Mouse (Mus musculus): ENCODE data around the gene Poldip3.

Poldip3 gene

DNA sequence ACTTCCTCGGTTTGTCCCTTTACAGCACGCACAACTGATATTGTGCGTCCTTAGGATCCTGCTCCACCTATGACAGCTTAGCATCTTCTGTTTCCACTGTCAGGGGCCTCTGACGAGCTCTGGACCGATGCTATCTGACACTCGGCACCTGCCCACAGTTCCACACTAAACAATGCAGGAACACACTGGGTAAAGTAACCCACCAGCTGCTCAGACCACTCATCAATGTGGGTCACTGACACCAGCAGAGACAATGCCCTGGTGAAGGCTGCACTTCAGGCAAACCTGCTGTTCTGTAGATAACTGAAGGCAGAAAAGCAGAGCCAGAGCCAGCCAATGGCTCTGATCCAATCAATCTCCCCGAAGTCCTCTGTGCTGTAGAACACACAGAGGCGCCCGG, 22.6 kb downstream of the Poldip3 start:
- DNase-seq (ENCODE audit: low spot score), result no peak

DNA sequence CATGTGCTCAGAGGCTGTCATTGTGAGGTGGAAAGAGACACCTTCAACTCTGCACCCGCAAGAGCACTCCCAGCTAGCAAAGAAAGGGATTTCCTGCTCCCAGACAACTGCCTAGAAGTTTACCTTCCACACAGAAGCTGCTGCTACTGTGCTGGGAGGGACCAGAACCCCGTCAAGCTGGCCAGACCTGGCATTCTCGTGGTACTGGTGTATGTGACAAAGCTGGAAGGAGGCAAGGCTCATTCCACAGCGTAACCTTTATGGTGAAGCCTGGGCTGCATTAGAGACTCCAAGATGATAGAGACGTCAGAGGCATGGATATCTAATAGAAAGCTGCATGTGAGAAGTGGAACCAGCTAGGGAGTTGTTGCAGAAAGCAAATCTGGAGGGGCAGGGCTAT, 24.6 kb downstream of the Poldip3 start:
- no peak for DNase-seq (ENCODE audit: low spot score)

DNA sequence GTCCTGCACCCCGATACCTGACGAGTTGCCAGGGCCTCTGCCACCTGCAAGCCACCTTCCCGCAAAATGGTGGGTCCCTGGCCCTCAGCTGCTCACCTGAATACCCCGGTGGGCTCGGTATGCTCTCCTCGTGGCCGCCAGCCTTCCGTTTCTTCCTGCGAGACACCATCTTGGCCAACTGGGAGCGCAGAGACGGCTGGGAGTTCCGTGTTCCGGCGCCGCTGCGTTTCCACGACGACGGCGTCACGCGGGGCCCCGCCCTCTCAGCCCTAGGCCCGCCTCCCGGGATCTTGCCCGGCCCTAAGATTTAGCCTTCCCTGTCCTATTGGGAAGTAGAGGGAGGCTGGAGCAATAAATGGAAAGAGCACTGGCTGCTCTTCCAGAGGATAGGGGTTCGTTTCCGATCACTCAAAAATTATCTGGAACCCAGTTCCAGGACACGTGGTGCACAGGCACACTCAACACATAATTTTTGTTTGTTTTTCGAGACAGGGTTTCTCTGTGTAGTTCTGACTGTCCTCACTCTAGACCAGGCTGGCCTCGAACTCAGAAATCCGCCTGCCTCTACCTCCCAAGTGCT, 26.5 kb downstream of the Poldip3 start, which contains the start of gene Rrp7a:
Gene Rrp7a (minus strand): TSS at position 236 of the 580 bp plus-strand sequence.
- DNase-seq (ENCODE audit: low spot score), result peak; percentile 93

DNA sequence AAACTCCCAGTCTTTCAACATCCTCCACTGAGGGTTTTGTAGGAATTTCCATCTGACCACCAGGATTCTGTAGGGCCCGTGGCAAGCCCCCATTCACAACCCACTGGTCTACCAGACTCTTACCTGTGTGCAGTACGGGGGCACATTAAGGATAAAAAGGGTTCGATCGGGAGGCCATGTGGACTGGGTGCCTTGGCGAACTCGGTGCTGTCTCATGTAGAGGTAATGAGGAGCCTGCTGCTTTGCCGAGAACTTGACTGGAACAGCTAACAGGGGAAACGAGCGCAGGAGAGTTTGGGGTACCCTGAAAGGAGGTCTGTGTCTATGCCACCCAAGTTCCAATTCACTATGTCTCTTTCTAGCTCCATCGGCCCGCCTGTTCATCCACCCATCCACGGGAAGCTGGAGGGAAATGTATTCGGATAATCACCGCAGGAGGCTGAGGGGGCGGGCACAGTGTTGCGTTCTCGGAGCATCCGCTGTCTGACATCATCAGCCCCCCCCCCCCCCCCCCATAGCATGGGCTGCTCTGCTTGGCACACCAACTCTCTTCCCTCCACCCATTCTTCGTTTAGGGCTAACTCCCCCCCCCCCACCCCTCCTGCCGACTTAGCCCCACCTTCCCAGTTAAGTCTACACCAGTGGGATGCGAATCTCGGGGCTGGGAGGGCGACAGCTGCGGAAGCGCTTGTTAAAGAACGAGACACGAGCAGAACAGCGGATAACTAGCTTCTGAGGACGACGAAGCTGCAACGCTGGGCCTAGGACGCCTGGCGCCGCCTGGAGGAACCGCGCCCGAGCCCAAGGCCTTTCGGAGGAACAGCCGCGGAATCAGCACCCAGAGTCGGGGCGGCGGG, 27.2 kb downstream of the Poldip3 start:
- DNase-seq (ENCODE audit: low spot score), result peak; percentile 72

DNA sequence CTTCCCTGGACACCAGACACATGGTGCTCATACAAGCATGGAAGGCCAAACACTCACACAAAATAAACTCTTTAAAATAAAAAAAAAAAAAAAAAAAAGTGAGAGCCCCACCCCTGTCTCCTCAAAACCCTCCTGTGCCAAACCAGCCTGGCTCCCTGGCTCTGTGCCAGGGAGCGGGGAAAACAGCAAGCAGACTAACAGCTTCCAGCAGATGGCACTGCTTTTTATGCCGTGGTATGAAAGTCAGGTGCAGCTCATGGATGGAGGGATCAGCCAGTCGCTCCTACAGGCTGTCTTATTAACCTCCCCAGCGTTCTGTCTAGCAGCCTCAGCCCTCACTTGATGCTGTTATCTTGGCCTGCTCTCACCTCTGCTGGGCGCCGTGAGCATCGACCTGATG, 30.8 kb downstream of the Poldip3 start:
- no peak for DNase-seq (ENCODE audit: low spot score)

DNA sequence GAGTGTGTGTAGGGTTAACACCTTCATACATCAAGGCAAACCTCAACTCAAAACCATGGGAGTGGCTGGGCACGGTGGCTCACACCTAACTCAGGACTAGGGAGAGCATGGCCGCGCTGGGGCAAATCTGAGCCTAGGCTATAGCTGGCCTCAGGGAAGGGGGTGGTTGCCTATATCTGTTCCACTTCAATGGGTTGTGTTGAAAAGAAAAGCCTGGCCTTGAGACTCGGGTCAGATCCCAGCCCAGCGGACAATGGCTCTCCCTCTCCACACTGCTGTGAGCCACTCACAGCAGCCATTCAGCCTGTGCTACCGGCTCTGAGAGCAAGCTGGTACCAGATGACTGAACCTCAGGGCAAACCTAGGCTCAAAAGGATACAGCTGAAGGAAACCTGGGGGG, 34.1 kb downstream of the Poldip3 start:
- DNase-seq (ENCODE audit: low spot score), result peak; percentile 48

DNA sequence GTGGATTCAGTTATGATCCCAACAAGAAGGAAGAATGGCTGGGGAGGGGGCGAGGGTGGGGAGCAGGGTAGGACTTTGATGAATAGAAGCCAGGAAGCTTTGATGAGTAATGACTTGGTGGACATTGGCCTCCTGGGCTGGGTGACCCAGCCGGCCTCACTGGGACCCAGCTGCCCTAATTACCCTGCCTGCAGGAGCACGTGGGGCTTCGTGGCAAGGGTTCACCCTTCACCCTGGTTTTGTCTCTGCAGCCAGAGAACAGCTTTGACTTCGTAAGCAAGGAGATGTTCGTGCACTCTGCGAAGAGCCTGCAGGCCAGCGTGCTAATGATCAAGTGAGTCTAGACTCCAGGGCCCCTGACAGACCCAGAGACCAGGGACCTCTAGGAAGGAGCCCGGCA, 35.1 kb downstream of the Poldip3 start:
- no peak for DNase-seq (ENCODE audit: low spot score)

DNA sequence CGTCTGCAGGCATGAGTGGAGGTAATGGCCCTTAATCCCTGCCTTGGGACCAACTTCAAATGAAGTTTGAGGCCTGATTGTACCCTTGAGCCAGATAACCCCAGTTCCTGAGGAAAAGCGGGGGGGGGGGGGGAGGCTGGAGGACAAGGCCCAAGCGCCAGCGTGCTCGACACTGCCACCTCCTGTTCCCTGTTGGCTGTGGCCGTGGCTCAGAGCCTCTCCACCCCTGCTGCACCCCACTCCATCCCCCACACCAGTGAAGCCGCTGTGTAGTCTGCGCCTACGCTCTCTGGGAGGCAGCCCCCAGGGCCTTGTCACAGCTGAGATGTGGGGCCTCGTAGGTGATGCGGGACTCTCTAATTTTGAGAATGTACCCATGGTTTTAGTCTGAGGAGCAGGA, 36.3 kb downstream of the Poldip3 start:
- peak; percentile 71 for DNase-seq (ENCODE audit: low spot score)

DNA sequence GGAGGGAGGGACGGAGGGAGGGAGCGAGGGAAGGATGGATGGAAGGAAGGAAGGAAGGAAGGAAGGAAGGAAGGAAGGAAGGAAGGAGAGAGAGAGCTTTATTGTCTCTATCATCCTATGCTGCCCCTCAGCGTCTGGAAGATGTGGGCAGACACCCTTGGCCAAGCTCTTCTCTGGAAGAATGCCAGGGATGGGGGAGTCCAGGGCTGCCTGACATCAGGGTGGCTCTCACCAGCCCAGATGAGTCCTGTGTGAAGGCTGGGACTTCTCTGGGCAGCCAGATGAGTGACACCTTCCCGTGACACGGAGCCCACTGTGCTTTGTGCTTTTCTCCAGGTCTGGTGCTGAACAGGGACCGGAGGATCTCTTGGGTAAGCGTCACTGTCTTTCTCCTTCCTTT, 37.3 kb downstream of the Poldip3 start:
- DNase-seq (ENCODE audit: low spot score), result no peak

DNA sequence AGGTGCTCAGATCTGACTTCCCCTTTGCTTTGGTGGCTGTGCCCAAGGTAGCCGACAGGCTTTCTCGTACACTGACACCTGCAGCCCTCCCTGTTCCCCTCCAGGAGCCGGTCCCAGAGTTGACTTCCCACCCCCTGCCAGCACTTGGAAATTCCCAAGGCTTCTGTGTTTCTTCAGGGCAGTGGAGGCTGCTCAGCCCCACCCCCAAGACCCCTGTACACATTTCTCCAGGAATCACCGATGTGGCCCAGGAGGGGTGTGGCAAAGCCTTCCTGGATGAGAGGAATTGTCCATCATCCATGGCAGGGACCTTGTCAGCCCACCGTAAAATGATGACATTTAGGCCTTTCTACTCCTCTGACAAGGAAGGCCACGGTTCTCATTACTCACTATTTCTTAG, 37.9 kb downstream of the Poldip3 start:
- no peak for DNase-seq (ENCODE audit: low spot score)

DNA sequence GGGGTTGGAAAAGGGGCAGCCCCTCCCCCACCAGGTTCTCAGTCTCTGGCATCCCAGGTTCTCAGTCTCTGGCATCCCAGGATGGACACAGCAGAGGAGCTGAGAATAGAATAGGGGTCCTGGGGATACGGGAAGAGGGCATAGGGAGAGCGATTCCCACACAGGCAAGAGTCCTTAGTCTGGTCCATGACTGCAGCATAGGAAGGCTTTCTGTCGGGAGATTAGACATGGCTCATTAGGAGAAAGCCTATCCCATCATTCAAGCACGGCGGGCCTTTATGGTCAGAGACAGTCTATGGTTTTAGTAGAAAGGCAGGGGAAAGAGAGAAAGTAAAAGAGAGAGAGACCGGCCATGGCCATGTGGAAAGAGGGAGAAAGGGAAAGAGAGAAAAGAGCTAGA, 41.4 kb downstream of the Poldip3 start:
- peak; percentile 51 for DNase-seq (ENCODE audit: low spot score)

DNA sequence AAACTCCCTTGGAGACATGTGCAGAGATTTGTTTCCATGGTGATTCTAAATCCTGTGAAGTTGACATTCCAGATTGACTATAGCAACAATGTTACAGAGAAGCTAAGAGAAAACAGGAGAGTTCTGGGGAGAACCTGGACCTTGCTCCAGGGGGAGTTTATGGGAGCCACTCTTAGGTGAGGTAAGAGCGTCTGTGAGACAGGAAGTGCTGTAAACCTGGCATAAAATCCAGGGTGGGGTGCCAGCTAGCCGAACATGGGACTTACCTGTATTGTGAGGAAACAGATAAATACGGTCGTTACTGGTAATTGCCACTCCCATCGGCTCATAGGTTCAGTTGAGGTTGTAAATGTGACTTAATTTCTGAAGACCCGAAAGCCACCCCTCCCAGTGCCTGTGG, 42.8 kb downstream of the Poldip3 start:
- no peak for DNase-seq (ENCODE audit: low spot score)

DNA sequence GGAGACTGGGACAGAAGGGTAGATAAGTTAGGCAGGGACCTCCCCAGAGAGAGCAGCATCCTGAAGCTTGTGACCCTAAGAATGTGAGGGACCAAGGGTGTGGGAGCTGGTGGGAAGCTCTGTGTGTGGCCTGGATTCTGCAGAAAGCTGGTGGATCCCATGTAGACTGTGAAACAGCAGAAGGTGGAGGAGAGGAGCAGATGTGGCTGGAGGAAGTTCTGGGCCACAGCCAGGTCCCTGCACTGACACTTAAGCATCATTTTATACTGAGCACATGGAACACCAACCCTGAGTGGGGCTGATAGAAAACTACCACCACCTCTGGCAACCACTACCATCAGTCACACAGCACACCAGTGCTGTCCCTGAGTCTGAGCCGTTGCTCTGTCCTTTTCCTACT, 46.1 kb downstream of the Poldip3 start:
- DNase-seq (ENCODE audit: low spot score), result no peak

DNA sequence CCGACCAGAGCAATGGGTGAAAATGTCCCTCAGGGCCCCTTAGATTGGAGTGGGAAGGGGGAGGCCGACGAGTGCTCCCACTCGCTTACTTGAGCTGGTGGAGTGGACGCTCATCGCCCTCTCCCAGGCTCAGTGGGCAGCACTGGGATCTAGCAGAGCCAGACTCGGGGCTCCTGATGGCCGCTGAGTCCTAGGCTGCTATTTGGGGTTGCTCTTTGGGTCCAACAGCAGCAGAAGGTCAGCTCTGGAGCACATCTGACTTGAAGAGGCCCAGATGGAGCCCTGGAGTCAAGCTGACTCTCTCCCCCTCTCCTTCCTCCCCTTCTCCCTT, 48.9 kb downstream of the Poldip3 start:
- no peak for DNase-seq (ENCODE audit: low spot score)

DNA sequence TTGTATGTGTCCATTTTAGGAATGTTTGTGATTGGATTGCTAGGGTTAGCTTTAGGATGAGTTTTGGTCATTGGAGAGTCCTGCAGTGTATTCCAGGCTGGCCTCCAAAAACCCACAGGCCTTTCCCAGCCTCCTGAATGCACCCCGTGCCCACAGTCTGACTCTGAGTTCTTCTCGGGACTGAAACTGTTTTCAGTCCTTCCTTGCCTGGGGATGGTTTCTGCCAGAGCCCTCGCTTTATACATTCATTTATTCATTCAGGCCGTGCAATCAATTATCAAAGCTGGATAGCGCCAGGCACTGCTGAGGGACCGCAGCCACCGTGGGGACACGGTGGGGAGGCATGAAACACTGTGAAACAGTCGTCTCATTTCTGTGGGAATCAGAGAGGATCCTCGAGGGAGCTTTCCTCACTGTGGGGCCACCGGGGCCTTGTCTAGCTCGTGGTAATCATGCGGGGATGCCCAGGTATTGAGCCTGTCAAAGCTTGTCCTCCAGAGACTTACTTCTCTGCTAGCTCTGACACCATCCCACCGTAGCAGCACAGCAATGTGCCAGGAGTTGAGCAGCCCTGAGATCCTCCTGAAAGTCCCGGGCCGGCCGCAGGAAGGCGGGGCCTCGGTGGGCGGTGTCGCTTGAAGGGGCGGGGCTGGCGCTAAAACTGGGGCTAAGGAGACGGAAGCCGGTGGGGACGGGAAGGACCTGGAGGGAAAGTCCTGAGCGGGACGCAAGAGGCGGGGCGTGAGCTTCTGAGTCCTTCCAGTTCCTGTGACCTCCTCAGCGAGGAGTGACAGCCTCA, 49.5 kb downstream of the Poldip3 start:
- DNase-seq (ENCODE audit: low spot score), result peak; percentile 95

DNA sequence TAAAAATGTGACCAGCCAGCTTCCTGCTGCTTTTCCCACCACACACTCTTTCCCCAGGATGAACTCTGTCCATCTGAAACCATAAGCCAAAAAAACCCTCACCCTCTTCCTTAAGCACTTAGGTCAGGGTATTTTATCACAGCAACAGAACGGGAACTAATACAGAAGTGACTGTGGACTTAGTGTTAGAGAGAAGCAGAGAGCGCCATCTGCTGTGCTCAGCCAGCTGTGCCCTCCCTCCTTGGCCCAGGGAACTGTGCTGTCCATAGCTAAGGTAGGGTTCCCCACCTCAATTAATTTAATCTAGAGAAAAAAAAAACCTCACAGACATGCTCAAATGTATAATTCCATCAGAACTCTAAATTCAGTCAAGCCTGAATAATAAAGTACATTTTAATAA, 53.2 kb downstream of the Poldip3 start:
- DNase-seq (ENCODE audit: low spot score), result peak; percentile 51

DNA sequence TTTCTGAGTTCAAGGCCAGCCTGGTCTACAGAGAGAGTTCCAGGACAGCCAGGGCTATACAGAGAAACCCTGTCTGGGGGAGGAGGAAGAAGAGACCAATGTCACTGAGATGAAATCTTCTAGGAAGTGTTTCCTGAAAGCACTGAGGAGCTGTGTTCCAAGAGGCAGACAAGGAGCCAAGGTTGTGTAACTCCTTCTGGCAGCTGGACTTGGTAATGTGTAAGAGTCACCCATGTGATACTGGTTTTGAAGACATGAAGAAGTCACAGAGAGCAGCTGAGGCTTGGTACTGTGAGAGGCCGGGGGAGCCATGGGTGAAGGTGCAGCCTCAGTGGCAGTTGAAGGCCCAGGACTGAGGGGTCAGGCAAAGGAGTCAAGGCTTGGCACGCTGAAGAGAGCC, 55.5 kb downstream of the Poldip3 start:
- DNase-seq (ENCODE audit: low spot score), result no peak

DNA sequence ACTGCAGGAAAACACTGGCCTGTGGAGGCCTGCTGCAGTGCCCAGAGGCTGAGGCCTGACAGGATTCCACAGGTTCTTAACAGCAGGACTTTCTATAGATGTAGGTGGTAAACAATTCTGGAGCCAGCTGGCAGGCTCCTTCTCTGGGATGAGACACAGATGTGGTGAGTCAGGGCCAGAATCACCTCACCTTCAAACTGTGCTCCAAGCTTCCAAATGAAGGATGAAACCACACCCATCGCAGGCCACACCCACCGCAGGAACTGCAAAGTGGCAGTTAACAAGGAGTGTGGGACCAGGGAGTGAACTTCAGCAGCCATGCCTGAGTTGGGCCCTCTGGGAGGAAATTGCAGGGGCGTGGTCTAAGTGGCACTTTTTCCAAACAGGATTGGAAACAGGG, 58.3 kb downstream of the Poldip3 start:
- no peak for DNase-seq (ENCODE audit: low spot score)

DNA sequence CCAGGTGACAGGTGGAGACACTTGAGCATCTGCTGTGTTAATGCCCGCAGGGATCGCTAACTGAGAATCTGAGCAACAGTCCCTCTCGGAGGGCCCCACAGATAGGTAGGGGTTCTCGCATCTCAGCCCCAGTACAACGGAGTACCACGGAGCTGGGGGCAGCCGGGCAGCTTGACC, 59.9 kb downstream of the Poldip3 start, which contains the start of gene Serhl:
Gene Serhl (plus strand): TSS at position 78 of the 177 bp plus-strand sequence.
- DNase-seq (ENCODE audit: low spot score), result no peak

DNA sequence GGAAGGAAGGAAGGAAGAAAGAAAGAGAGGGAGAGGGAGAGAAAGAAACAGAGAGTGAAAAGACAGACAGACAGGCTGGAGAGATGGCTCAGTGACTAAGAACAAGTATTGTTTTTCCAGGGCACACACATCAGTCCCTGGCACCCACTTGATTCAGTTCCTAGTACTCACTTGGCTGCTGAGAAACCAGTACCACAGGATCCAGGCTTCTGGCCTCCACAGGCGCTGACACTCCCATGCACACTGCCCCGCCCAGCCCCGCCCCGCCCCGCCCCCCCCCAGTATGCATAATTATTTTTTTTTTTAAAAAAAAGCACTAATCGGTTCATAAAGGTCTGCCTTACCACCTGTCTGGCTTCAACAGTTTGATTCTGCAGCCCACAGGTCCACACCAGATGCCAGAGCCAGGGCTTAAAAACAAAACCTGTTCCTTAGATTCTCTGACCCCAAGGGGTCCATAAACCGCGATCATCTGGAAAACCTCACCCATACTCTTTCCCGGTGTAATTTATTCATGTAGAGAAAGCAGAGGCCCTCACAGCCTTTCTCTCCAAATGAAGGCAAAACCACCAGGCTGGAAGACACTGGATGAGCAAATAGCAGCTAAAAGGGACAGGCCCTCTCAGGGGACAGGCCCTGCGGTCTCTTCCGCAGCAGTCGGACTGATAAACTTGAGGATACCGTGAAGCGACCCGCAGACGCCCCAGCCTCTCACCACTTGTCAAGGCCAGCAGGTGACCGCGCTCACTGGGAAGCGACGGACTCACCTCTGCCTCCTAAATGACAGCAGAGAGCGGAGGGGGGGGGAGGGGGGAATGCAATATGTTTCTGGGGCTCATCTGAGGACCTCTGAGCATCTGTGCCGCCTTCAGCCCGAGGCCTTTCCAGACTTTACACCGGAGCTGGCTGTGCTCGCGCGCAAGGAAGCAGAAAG, 60.4 kb downstream of the Poldip3 start:
- no peak for DNase-seq (ENCODE audit: low spot score)

DNA sequence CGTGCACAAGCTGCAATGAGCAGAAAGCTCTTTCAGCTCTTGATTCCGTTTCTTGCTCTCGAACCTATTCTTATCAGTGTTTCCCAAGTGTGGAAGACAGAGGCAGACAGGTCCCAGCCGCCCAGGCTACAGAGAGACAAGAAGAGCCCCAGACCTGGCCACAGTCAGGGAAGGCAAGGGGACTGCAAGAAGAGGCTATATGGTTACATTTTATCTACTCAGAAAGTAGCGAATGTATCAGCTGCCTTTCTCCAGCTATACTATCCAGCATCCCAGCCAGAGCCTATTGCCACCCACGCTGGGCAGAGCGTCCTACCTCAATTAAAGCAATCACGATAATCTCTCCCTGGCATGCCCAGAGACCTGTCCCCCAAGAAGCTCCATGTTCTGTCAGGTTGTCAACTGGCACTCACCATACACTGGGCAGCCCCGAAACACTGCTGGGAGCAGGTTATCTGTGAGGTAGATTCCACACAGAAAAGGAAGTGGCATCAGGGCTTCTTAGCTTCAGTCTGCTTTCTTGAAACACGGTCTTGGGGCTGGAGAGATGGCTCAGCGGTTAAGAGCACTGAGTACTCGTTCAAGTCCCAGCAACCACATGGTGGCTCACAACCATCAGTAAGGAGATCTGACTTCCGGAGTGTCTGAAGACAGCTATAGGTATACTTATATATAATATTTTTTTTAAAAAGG, 62.4 kb downstream of the Poldip3 start:
- DNase-seq (ENCODE audit: low spot score), result no peak

DNA sequence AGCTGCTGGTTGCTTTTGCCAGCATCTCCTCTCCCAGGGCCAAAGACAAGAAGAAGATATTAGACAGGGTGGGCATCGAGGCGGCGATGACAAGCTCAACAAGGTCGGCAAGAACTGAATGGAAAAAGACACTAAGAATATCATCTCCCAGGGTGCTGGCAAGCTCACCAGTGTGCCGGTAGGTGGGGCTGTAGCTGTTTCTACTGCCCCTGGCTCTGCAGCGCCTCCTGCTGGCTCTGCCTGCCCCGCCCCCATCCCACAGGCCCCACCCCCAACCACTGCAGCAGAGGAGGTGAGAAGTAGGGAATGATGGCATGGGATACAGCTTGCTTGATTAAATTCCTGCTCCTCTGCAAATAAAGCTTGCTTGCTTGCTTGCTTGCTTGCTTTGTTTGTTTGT, 63.3 kb downstream of the Poldip3 start:
- DNase-seq (ENCODE audit: low spot score), result peak; percentile 61

Data from embryo, embryonic 10.5 days (tissue).